Mouse (Mus musculus) testis, postnatal 10 days (tissue): ENCODE results near the gene Plxnd1.

ENCODE experiments used
- DNase-seq: peaks from one replicate; pipeline ENCODE4 v3.0.0; 2021; ENCODE audit warnings: low spot score

The Plxnd1 gene

DNA sequence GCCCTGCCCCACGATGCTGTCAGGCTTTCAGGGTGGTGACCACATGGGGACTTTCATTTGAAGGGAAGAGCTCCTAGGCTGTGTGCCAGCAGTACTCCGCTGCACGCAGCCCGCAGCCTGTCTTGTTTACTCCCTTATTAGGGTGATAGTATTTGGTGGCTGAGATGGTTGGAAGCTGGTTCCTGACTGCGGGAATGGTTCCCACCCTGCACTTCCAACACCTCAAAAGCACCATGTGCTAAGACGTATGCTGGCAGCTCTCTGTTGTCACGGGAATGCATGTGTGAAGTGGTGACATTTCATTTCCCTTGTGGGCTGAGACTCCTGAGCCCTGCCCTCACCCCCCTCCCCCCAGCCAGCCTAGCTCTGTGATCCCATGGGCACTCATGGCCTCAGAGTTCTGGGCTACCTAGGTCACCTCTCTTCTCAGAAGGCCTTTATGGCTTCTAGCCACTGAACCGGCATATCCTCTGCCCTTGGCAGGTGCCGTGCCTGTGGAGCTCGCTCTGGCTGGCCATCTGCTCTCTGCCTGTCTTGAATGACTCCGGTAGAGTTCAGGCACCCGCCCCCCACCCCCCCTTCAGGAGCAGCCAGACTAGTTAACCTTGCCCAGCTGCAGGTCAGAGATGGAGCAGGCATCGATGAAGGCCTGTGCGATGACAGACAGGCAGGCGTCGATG, 37.7 kb downstream of the Plxnd1 start:
- DNase-seq = no peak

DNA sequence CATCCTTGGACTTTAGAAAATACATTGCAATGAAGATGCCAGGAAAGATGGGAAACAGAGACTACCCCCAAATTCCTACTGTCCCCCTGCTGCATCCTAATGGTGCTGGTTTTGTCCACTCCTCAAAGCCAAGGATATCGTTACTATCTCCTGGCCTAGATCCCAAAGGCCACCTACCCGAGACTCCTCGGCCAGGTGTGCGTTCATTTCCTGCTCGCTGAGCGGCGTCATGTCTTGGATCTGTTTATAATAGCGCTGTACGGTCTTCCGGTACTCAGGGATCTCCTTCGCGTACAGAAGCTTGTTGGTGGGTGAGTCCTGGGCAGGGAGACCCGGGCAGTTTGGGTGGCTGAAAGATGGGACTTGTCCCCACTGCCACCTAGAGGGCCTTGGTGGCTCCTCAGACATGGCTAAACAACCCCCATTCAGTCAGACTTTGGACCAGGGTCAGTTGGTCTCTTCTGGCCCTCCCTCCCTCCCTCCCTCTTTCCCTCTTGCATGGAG, 38.3 kb downstream of the Plxnd1 start:
- no peak for DNase-seq

GRCm38 (mm10) chr6:115955664-115956063, 39.1 kb downstream of the Plxnd1 start:
- no peak for DNase-seq

- DNase-seq = no peak
Measured at GRCm38 (mm10) chr6:115955169-115955568, 39.6 kb downstream of the Plxnd1 start.

DNA sequence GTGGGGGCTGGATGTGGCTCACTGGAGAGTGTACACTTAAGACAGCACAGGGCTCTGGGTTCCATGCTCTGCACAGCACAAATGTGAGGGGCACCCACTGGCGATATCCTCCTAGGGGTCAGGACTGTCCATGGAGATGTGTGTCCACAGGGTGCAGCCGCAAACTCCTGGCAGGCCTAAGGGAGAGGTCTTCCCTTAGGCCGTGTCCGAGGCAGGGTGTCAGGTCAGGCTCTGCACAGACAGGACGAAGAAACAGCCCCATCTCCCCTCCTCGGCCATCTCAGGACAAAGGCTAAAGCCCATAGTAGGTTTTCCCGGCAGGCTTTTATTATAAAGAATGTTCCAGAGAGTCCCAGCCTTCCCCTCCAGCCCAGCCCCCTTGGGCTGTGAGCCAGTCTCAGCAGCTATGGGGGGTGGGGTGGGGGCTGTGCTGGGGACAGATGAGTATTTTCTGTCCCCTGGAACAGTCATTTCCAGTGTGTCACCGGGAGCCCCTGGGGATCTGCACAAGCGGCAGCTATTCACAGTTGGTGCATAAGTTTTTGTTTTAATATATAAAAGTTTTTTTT, 40.2 kb downstream of the Plxnd1 start:
- no peak for DNase-seq

DNA sequence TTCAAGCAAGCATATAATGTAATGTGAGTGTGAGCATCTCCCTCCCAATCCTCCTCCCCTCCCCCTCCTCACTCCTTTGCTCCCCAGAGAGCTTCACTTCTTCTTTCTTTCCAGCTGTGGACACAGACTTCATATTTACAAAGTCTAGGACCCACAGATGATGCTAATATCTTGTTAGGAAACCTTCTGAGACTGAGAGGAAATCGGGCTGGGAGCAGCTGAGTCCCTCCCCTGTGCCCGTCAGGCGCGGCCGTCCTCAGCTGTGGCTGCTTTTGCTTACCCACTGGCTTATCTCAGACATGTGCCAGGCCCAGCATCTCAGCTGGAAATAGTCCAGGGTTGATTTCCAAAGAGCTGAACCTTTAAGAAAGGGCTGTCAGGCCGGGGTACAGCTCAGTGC, 48.4 kb downstream of the Plxnd1 start:
- DNase-seq = no peak

GRCm38 (mm10) chr6:115945633-115946032, 49.2 kb downstream of the Plxnd1 start:
- no peak for DNase-seq

- DNase-seq = no peak
Measured at GRCm38 (mm10) chr6:115944638-115945037, 50.2 kb downstream of the Plxnd1 start, which contains the start of gene H1foo. H1foo (plus strand) TSS chr6:115944938.

- no peak for DNase-seq
Measured at GRCm38 (mm10) chr6:115943498-115944427, 51.0 kb downstream of the Plxnd1 start.

DNA sequence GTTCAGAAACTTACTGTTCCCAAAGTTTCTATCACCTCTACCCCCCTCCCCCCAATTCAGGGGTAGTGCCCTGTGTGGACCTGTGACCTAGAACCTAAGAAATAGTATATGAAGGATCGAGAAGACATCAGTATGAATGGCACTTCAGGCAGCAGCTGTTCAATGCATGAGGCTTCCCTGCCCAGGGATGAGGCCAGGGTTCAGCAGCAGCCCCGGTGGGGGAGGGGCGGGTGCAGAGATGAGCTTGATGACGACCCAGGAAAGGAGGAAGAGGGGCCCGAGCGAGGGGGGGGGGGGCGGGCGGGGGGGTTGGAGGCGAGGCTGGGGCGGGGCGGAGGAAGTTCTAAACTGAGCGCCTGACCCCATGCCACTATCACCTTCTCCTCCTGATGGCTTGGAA, 53.7 kb downstream of the Plxnd1 start:
- DNase-seq = no peak

GRCm38 (mm10) chr6:115940603-115941002, 54.2 kb downstream of the Plxnd1 start:
- no peak for DNase-seq

- DNase-seq = no peak
Measured at GRCm38 (mm10) chr6:115938798-115939197, 56.0 kb downstream of the Plxnd1 start.

DNA sequence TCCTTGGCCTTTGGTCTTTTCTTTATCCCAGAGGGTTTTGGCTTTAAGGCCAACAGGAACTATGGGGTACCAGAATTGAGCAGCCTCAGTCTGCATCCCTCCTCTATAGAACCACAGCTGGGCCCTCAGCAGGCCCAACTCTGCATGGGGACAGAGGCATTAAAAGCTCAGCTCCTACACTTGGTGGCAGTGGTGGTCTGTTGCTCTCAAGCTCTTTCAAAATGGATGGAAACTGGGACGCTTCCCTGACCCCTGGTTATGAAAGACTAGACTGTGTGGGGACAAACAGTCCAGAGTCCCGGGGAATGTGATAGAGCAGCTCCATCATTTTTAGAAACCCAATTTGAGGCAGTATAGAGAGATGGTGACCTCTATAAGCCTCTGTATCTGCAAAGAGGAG, 56.8 kb downstream of the Plxnd1 start:
- no peak for DNase-seq

DNA sequence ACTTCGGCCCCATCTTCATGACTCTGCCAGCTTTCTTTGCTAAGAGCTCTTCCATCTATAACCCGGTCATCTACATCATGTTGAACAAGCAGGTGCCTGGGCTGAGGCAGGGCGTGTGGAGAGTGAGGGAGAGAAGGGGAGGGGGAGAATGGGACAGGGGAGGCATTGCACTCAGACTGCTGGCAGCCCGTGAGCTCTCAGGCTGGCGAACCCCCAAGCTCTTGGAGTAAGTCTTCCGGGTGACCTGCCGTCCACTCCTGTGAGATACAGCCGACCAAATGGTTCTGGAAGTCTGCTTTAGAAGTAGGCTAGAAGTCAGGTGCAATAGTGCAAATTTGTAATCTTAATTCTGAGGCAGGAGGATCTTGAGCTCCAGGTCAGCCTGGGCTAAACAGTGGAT, 59.3 kb downstream of the Plxnd1 start:
- no peak for DNase-seq

DNA sequence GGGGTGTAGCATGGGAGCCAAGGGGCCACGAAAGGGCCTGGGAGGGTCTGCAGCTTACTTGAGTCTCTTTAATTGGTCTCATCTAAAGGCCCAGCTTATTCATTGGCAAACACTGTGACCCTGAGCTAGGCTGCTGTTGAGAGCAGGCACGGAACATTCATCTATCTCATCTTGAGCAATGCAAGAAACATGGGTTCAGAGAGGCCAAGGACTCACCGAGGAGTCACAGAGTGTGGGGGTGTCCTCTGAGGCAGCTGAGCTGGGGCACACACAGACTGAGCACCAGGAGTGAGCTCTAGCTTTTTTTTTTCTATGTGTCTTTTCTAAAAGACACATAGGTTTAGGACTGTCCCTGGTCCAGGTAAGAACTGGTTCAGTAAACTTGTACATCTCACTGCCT, 62.4 kb downstream of the Plxnd1 start:
- no peak for DNase-seq

- DNase-seq = no peak
Measured at GRCm38 (mm10) chr6:115931639-115932038, 63.2 kb downstream of the Plxnd1 start, which contains the start of gene Rho. Rho (plus strand) TSS chr6:115931748.

DNA sequence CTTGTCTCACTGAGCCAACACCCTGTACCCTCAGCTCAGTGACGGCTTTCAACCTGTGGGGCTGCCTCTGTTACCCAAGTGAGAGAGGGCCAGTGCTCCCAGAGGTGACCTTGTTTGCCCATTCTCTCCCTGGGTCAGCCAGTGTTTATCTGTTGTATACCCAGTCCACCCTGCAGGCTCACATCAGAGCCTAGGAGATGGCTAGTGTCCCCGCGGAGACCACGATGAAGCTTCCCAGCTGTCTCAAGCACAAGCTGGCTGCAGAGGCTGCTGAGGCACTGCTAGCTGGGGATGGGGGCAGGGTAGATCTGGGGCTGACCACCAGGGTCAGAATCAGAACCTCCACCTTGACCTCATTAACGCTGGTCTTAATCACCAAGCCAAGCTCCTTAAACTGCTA, 64.8 kb downstream of the Plxnd1 start:
- DNase-seq = no peak

GRCm38 (mm10) chr6:115927292-115928242, 67.2 kb downstream of the Plxnd1 start:
- DNase-seq = no peak

GRCm38 (mm10) chr6:115926416-115926815, 68.4 kb downstream of the Plxnd1 start:
- DNase-seq = no peak

GRCm38 (mm10) chr6:115924829-115925228, 70.0 kb downstream of the Plxnd1 start:
- DNase-seq = no peak

- DNase-seq = no peak
Measured at GRCm38 (mm10) chr6:115919876-115920275, 74.9 kb downstream of the Plxnd1 start.
